Mouse (Mus musculus) kidney, adult 2 months (tissue): ENCODE measurements around the gene Olfr1361. TPM values are rescaled to one million over a fixed set of nuclear protein-coding genes. Genes with fewer than 3 reads are reported as not detected.

Experiments
- DNase-seq: peaks from one replicate; pipeline ENCODE4 v3.0.0; 2021
- H3K27ac ChIP-seq: fragments of 200-500 bp; 2 replicates; pipeline ENCODE4 v1.5.1; 2012; ENCODE audit warnings: low read depth, low read length, control low read depth, inconsistent platforms; ENCODE audit not compliant: insufficient read depth
- H3K27me3 ChIP-seq: fragments of 200-500 bp; replicated peaks from 2 replicates; pipeline ENCODE4 v1.6.1; 2012; ENCODE audit warnings: mild to moderate bottlenecking, moderate library complexity, low read length, inconsistent platforms; ENCODE audit not compliant: control insufficient read depth, insufficient read depth
- H3K36me3 ChIP-seq: fragments of 200-500 bp; 2 replicates; pipeline ENCODE4 v1.6.1; 2012; ENCODE audit warnings: mild to moderate bottlenecking, moderate library complexity, low read length, inconsistent platforms; ENCODE audit not compliant: control insufficient read depth, insufficient read depth
- H3K4me1 ChIP-seq: fragments of 200-500 bp; 2 replicates; pipeline ENCODE4 v1.6.1; 2011; ENCODE audit warnings: low read length; ENCODE audit not compliant: control insufficient read depth, insufficient read depth
- H3K4me3 ChIP-seq: fragments of 200-500 bp; 2 replicates; pipeline ENCODE4 v1.5.1; 2011; ENCODE audit warnings: mild to moderate bottlenecking, low read depth, low read length, control low read depth; ENCODE audit not compliant: insufficient read depth
- CTCF ChIP-seq: fragments of 200-500 bp; conservative IDR thresholded peaks from 2 replicates; pipeline ENCODE4 v1.5.1; 2011; ENCODE audit warnings: low read depth, mild to moderate bottlenecking, control low read depth, low read length, moderate library complexity, mixed read lengths; ENCODE audit not compliant: insufficient read depth, insufficient read length
- POLR2A ChIP-seq: fragments of 200-500 bp; IDR thresholded peaks from one replicate; pipeline ENCODE4 v1.6.1; 2011; ENCODE audit warnings: low read depth, low read length, control low read depth
- WGBS: fragments of 180-500 bp; shearing (Covaris S2); methylation state at CpG from one replicate; pipeline ENCODE4 v1.1.7; 2018; 5-methylcytosine and 5-hydroxymethylcytosine counted together
- polyA plus RNA-seq: library from polyadenylated mRNA; depleted of rRNA; stranded (reverse); fragments of >200 nt; gene quantifications from 2 replicates; pipeline ENCODE4 v1.2.3, GENCODE M21; 2012; rRNA removed

The Olfr1361 gene
- polyA plus RNA-seq, 1 experiment, result not detected

GRCm38 (mm10) chr13:21642418-21642817, 20.8 kb downstream of the Olfr1361 start, which contains the start of gene Olfr11:
Gene Olfr11, minus strand, starts transcription at chr13:21642518.
- Histone ChIP-seq H3K36me3 (no peaks in the 10 kb centered on the region), H3K4me1 (no peaks in the 10 kb centered on the region), H3K27me3 (no peaks in the 10 kb centered on the region), H3K27ac (no peak within 1 kb of the TSS), H3K4me3 (no peak within 1 kb of the TSS)
- TF ChIP-seq CTCF (no peak), POLR2A (no peak)
- 75% methylated on average over 2 of the region's 2 CpGs for WGBS
- no peak for DNase-seq

- no peaks in the 10 kb centered on the region for H3K36me3 ChIP-seq
- no peak for DNase-seq
- H3K4me1 ChIP-seq, result no peaks in the 10 kb centered on the region
- H3K27me3 ChIP-seq, result no peaks in the 10 kb centered on the region
- no peak within 1 kb of the TSS for H3K4me3 ChIP-seq
- H3K27ac ChIP-seq, result no peak within 1 kb of the TSS
- no peak for TF ChIP-seq CTCF
- no peak for TF ChIP-seq POLR2A
Observed at GRCm38 (mm10) chr13:21613922-21614321, 49.3 kb downstream of the Olfr1361 start, which contains the start of gene Olfr1362. Gene Olfr1362, minus strand, starts transcription at chr13:21614022.

Other genes starting within 250 kb of the Olfr1361 start
- 1.1 and 1.2 TPM in 2 replicates for gene Pgbd1, start 222.3 kb downstream of the Olfr1361 start, polyA plus RNA-seq
- gene Zscan26, start 209.7 kb downstream of the Olfr1361 start, polyA plus RNA-seq, result 13.7 and 14.7 TPM in 2 replicates
- 0.13 and 0.23 TPM in 2 replicates for gene Nkapl, start 194.9 kb downstream of the Olfr1361 start, polyA plus RNA-seq
- gene Zkscan4, start 184.5 kb downstream of the Olfr1361 start, polyA plus RNA-seq, result 0.54 and 0.56 TPM in 2 replicates
- not detected in 2 replicates for gene Gm10065, start 183.9 kb downstream of the Olfr1361 start, polyA plus RNA-seq
- 0.26 and 0.34 TPM in 2 replicates for gene AK157302, start 168.2 kb downstream of the Olfr1361 start, polyA plus RNA-seq
- gene Gm11273, start 162.0 kb downstream of the Olfr1361 start, polyA plus RNA-seq, result 54.6 and 55.1 TPM in 2 replicates
- gene Zkscan8, start 132.3 kb downstream of the Olfr1361 start, polyA plus RNA-seq, result 3.0 and 4.2 TPM in 2 replicates
- gene Olfr1366, start 120.6 kb downstream of the Olfr1361 start, polyA plus RNA-seq, result not detected in 2 replicates
- not detected in 2 replicates for gene Olfr1535, start 103.5 kb downstream of the Olfr1361 start, polyA plus RNA-seq
- gene Olfr1364, start 81.6 kb downstream of the Olfr1361 start, polyA plus RNA-seq, result not detected in 2 replicates
- not detected in 2 replicates for gene Olfr1362, start 49.4 kb downstream of the Olfr1361 start, polyA plus RNA-seq
- gene Olfr11, start 20.9 kb downstream of the Olfr1361 start, polyA plus RNA-seq, result not detected in 2 replicates
- gene Olfr1360, start 14.0 kb upstream of the Olfr1361 start, polyA plus RNA-seq, result not detected in 2 replicates
- not detected in 2 replicates for gene Olfr1359, start 34.7 kb upstream of the Olfr1361 start, polyA plus RNA-seq
- gene Hist1h2bl, start 52.8 kb upstream of the Olfr1361 start, polyA plus RNA-seq, result 1.0 TPM in 1 of 2 replicates, not detected in the other
- 0.49 and 1.2 TPM in 2 replicates for gene Hist1h2ai, start 53.0 kb upstream of the Olfr1361 start, polyA plus RNA-seq
- 1.1 and 2.2 TPM in 2 replicates for gene Hist1h3h, start 54.3 kb upstream of the Olfr1361 start, polyA plus RNA-seq
- gene Hist1h2bm, start 58.7 kb upstream of the Olfr1361 start, polyA plus RNA-seq, result 0.24 and 0.38 TPM in 2 replicates
- gene Hist1h4j, start 71.7 kb upstream of the Olfr1361 start, polyA plus RNA-seq, result 0.75 and 1.1 TPM in 2 replicates
- 2.6 and 6.8 TPM in 2 replicates for gene Hist1h4k, start 87.1 kb upstream of the Olfr1361 start, polyA plus RNA-seq
- 0.72 and 0.77 TPM in 2 replicates for gene Hist1h2ak, start 90.4 kb upstream of the Olfr1361 start, polyA plus RNA-seq
- gene Hist1h2bn, start 90.7 kb upstream of the Olfr1361 start, polyA plus RNA-seq, result not detected in 2 replicates
- 0.14 TPM in 1 of 2 replicates, not detected in the other for gene Hist1h1b, start 117.2 kb upstream of the Olfr1361 start, polyA plus RNA-seq
- gene Hist1h3i, start 120.0 kb upstream of the Olfr1361 start, polyA plus RNA-seq, result 1.1 and 3.3 TPM in 2 replicates
- gene Hist1h2an, start 123.8 kb upstream of the Olfr1361 start, polyA plus RNA-seq, result 0.33 TPM in 1 of 2 replicates, not detected in the other
- gene Hist1h2bp, start 124.1 kb upstream of the Olfr1361 start, polyA plus RNA-seq, result 0.43 TPM in 1 of 2 replicates, not detected in the other
- gene Hist1h2bq, start 146.8 kb upstream of the Olfr1361 start, polyA plus RNA-seq, result 1.4 and 2.7 TPM in 2 replicates
- gene Hist1h2ao, start 147.1 kb upstream of the Olfr1361 start, polyA plus RNA-seq, result not detected in 2 replicates
- not detected in 2 replicates for gene Hist1h4m, start 148.4 kb upstream of the Olfr1361 start, polyA plus RNA-seq
- gene Hist1h4n, start 168.8 kb upstream of the Olfr1361 start, polyA plus RNA-seq, result 3.6 and 5.2 TPM in 2 replicates
- gene Hist1h2ap, start 170.1 kb upstream of the Olfr1361 start, polyA plus RNA-seq, result 7.6 and 8.6 TPM in 2 replicates
- 1.3 and 2.1 TPM in 2 replicates for gene Hist1h2br, start 170.4 kb upstream of the Olfr1361 start, polyA plus RNA-seq